Mouse (Mus musculus): ENCODE measurements around the gene Trpv1. TPM values are rescaled to one million over a fixed set of nuclear protein-coding genes. Genes with fewer than 3 reads are reported as not detected.

Trpv1 gene
- polyA plus RNA-seq, 1 experiment from 2014 or later: not detected

DNA sequence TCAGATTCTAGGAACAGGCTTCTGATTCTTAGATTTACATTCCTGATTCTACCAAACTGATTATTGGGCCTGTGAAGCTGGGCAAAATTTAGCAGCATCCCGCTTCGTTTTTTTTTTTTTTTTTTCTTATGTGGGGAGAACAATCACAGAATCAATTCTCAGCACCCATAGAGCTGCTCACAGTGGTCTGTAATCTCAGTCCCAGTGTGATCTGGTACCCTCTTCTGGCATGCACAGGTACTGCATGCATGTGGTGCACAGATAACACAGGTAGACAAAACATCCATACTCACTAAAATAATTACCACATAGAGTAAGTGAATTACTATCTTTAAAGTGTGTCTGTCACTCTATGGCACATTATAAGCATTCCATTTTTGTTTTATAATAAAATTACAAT, 26.5 kb upstream of the Trpv1 start:
- 0 out of 2 replicates have a peak, but pooled peaks cover 2% of the 10 kb centered on the region for H3K27me3 ChIP-seq (ENCODE audit: insufficient read depth, poor library complexity, severe bottlenecking)
- no peaks in the 10 kb centered on the region for H3K9me3 ChIP-seq
- no peak overlapping the region for H3K27ac ChIP-seq
- DNase-seq (ENCODE audit: low spot score): no peak
- no peaks in the 10 kb centered on the region for H3K4me1 ChIP-seq (replicated peaks)
- WGBS: 87% methylated on average over 2 of the region's 2 CpGs
- no peaks in the 10 kb centered on the region for H3K36me3 ChIP-seq
- H3K4me3 ChIP-seq: no peak overlapping the region

DNA sequence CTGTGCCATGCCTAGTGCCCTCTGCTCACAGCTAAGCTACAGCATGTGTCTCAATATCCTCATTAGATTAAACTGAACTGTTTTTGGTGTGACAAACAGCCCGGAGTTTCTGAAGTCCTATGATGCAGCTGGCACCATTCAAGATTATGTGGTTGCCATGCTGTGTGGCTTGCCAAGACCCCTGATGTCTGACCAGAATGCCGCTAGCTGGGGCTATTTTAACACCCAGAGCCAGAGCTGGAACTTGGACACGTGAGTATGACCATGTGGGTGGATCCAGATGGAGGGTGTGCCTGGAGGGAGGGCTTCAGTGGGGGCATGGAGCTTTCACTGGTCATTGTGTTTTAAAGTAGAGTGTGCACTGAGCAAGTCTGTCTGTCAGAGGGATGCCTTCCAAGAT, 20.1 kb upstream of the Trpv1 start:
- H3K27me3 ChIP-seq (ENCODE audit: insufficient read depth, poor library complexity, severe bottlenecking): no peaks in the 10 kb centered on the region
- 82% methylated on average over 3 of the region's 3 CpGs for WGBS
- DNase-seq (ENCODE audit: low spot score): no peak
- no peaks in the 10 kb centered on the region for H3K9me3 ChIP-seq
- H3K4me1 ChIP-seq (replicated peaks): no peaks in the 10 kb centered on the region
- H3K36me3 ChIP-seq: no peaks in the 10 kb centered on the region
- no peak overlapping the region for H3K27ac ChIP-seq
- H3K4me3 ChIP-seq: no peak overlapping the region

DNA sequence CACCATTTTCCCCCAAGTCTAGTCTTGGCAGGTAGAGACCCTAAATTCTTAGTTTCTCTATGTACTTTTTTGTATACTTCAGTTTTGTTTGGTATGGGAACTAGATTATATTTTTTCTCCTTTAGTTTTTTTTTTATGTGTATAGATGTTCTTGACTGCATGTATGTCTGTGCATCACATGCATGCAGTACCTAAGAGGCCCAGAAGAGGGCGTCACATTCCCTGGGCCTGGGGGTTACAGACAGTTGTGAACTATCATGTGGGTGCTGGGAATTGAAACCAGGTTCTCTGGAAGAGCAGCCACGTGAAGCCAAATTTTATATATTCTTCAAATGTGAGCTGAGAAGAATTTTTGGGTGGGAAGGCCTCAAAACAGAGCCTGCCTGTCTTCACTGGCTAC, 14.4 kb upstream of the Trpv1 start:
- 56% methylated on average over 2 of the region's 2 CpGs for WGBS
- H3K4me3 ChIP-seq: no peak overlapping the region
- no peak for DNase-seq (ENCODE audit: low spot score)
- H3K27ac ChIP-seq: no peak overlapping the region
- no peaks in the 10 kb centered on the region for H3K27me3 ChIP-seq (ENCODE audit: insufficient read depth, poor library complexity, severe bottlenecking)
- no peaks in the 10 kb centered on the region for H3K4me1 ChIP-seq (replicated peaks)
- no peaks in the 10 kb centered on the region for H3K36me3 ChIP-seq
- no peaks in the 10 kb centered on the region for H3K9me3 ChIP-seq

DNA sequence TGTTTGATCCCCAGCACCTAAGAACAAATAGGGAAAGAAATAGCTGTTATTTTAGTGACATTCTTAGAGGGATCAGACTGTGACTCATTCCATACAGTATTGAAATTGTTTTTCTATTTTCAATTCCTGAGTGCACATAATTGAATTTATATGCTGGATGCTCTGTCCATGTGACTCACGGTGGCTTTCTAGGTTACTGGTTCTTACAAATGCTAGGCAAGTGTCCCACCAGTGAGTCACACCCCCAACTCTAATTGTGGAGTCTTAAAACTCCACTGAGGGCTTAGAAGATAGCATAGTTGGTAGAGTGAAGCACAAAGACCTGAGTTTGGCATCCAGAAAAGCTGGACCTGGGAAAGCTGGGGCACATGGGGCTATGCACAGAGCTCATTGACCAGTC, 13.4 kb upstream of the Trpv1 start:
- no peaks in the 10 kb centered on the region for H3K4me1 ChIP-seq (replicated peaks)
- H3K36me3 ChIP-seq: no peaks in the 10 kb centered on the region
- H3K9me3 ChIP-seq: no peaks in the 10 kb centered on the region
- 90% methylated on average over 1 of the region's 1 CpGs for WGBS
- DNase-seq (ENCODE audit: low spot score): no peak
- no peak overlapping the region for H3K4me3 ChIP-seq
- no peak overlapping the region for H3K27ac ChIP-seq
- no peaks in the 10 kb centered on the region for H3K27me3 ChIP-seq (ENCODE audit: insufficient read depth, poor library complexity, severe bottlenecking)

DNA sequence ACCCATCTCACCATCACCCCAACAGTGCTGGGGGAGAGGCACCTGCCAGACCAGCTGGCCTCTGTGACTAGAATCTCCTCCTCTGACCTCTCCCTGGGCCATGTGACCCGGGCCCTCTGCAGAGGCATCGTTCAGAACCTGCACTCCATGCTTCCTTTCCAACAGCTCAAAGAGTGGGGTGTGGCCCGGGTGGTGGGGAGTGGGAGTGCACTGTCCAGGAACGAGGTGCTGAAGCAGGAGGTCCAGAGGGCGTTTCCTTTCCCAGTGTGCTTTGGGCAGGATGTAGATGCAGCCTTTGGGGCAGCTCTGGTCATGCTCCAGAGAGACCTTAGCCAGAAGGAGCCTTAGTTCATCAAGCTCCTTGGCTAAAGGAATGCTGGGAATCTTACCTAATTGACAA, 11.2 kb upstream of the Trpv1 start:
- no peak overlapping the region for H3K27ac ChIP-seq
- H3K27me3 ChIP-seq (ENCODE audit: insufficient read depth, poor library complexity, severe bottlenecking): no peaks in the 10 kb centered on the region
- H3K4me3 ChIP-seq: no peak overlapping the region
- 49% methylated on average over 5 of the region's 5 CpGs for WGBS
- DNase-seq (ENCODE audit: low spot score): no peak
- H3K36me3 ChIP-seq: no peaks in the 10 kb centered on the region
- H3K9me3 ChIP-seq: no peaks in the 10 kb centered on the region
- no peaks in the 10 kb centered on the region for H3K4me1 ChIP-seq (replicated peaks)

DNA sequence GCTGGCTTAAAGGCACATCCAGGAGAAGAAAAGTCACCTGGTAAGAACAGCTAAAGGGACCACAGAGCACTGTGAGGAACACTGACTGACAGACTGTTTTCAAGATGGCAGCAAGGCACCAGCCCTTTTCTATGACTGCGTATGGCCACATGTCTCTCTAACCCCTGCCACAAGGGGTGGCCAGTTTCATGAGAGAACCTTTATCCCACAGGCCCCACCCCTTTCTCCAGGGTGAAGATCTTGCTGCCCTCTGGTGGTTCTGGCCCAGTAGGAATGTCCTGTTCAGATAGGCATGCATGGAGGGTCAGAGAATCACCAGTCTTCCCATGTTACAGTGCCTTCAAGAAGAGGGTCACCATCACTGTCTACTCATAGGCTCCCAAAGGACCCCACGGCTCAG, 10.1 kb upstream of the Trpv1 start:
- H3K27me3 ChIP-seq (ENCODE audit: insufficient read depth, poor library complexity, severe bottlenecking): no peaks in the 10 kb centered on the region
- no peaks in the 10 kb centered on the region for H3K36me3 ChIP-seq
- WGBS: 75% methylated on average over 2 of the region's 2 CpGs
- H3K9me3 ChIP-seq: peaks cover 3% of the 10 kb centered on the region; the same call in 1 of the 2 replicates
- H3K27ac ChIP-seq: no peak overlapping the region
- H3K4me1 ChIP-seq (replicated peaks): no peaks in the 10 kb centered on the region
- DNase-seq (ENCODE audit: low spot score): no peak
- H3K4me3 ChIP-seq: no peak overlapping the region

DNA sequence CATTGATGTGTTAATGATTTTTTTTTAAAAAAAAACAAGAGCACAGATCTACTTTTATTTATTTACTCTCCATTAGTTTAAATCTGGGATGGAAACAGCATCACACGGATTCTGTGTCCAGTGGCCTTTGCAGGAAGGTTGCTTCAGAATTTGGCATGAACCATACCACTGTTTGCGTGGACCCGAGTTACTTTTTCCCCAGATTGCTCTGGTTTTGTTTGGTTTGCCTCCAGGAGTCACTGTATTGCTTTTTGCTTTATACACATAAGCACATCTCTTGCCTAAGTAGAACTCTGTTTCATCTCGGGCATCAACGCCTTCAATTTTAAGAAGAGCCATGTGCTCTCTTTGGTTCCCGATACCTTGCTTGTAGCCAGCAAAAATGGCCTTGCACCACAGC, 8.2 kb upstream of the Trpv1 start:
- no peaks in the 10 kb centered on the region for H3K4me1 ChIP-seq (replicated peaks)
- no peaks in the 10 kb centered on the region for H3K36me3 ChIP-seq
- no peak overlapping the region for H3K27ac ChIP-seq
- DNase-seq (ENCODE audit: low spot score): no peak
- H3K4me3 ChIP-seq: no peak overlapping the region
- H3K9me3 ChIP-seq: peaks cover 6% of the 10 kb centered on the region; the same call in 1 of the 2 replicates
- no peaks in the 10 kb centered on the region for H3K27me3 ChIP-seq (ENCODE audit: insufficient read depth, poor library complexity, severe bottlenecking)
- WGBS: 89% methylated on average over 6 of the region's 6 CpGs

DNA sequence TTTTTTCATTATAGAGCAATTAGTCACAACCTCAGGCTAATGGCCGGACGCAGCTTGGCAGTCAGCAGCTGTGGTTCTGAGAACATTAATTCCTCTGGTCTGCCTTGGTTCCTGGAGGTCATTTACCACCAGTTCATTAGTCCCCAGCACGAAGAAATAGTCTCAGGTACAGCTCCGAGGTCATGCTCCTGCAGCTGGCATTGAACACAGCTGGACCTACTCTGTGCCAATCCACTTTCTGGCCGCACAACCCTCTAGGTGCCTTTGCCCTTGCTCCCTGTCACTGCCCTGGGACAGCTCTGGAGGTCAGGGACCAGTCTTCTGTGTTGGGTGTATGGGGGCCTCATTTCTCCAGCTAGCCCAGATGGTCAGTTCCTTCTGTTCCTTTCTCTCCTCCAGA, 5.2 kb upstream of the Trpv1 start:
- Histone ChIP-seq H3K27ac (no peak overlapping the region), H3K27me3 (ENCODE audit: insufficient read depth, poor library complexity, severe bottlenecking) (no peaks in the 10 kb centered on the region), H3K36me3 (no peaks in the 10 kb centered on the region), H3K4me1 (replicated peaks) (no peaks in the 10 kb centered on the region), H3K4me3 (no peak overlapping the region), H3K9me3 (peaks cover 6% of the 10 kb centered on the region; the same call in 1 of the 2 replicates)
- no peak for DNase-seq (ENCODE audit: low spot score)
- WGBS: 84% methylated on average over 5 of the region's 5 CpGs

DNA sequence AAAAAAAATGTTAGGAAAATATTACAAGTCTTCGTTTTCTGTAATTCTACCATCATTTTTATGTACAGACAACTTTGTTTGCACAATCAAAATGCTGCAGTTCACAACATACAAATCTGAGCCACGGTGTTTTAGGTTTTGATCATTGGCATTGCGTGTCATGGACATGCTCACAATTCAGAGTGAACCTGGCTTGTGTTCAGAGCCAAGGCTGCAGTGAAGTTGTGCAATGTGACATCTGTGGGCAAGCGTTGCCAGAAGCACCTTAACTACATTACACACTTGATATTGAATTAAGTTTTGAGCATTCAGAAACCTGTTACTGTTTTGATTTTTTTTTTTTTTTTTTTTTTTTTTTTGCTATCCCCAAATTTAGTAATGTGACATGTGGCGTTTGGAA, 4.0 kb upstream of the Trpv1 start:
- Histone ChIP-seq H3K27ac (no peak overlapping the region), H3K9me3 (peaks cover 6% of the 10 kb centered on the region; the same call in 1 of the 2 replicates), H3K4me1 (replicated peaks) (no peaks in the 10 kb centered on the region), H3K27me3 (ENCODE audit: insufficient read depth, poor library complexity, severe bottlenecking) (no peaks in the 10 kb centered on the region), H3K36me3 (no peaks in the 10 kb centered on the region), H3K4me3 (no peak overlapping the region)
- no peak for DNase-seq (ENCODE audit: low spot score)
- 90% methylated on average over 5 of the region's 5 CpGs for WGBS

DNA sequence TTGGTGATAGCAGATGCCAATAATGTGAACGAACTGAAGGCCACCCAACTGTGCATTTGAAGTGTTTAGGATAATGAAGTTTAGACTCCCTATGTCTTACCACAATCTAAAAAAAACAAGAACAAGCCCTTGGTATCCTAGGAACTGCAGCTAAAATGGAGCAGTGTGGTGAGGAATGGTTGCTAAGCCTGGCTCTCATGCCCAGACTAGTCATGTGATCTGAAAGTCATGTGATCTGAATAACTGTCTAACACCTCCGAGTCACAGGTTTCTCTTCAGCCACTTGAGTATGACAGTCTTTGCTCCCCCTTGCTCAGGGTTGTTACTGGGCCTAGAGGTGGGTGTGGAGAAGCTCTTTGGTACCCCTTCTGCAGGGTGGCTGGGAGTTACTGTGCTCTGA, 1.6 kb upstream of the Trpv1 start:
- Histone ChIP-seq H3K27ac (no peak overlapping the region), H3K9me3 (peaks cover 6% of the 10 kb centered on the region; the same call in 1 of the 2 replicates), H3K4me1 (replicated peaks) (0 out of 2 replicates have a peak, but pooled peaks cover 3% of the 10 kb centered on the region), H3K4me3 (no peak overlapping the region), H3K27me3 (ENCODE audit: insufficient read depth, poor library complexity, severe bottlenecking) (no peaks in the 10 kb centered on the region), H3K36me3 (no peaks in the 10 kb centered on the region)
- no peak for DNase-seq (ENCODE audit: low spot score)
- WGBS: 71% methylated on average over 2 of the region's 2 CpGs

DNA sequence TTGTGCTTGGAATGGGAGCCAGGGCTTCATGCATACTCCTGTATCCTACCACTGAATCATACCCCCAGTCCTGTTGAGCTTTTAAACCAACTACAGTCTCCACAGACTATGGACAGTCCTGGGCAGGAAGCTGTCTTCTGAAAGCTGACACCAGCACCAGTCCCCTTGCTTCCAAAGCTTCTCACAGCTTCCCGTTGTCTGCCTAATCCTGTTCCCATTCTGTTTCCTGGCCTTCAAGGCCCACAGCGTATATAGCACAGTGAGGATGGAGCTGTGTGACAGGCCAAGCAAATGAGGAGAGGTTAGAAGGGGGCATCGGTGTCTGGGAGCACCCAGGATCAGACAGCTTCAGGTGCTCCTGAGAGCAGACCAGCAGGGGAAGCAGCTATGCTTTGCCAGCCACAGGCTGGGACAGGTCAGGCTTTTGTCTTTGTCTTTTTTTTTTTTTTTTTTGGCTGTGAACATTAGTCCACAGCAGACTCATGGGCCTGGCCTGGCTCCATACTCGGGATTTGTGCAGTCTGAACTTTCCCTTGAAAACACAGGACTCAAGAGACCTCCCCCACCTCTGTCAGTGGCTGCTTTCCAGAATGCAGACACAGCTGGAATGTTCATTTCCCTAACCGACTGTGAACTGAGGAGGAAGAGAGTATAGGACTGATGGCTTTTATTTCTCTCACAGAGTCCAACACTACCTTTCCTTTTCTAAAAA, 2.1 kb downstream of the Trpv1 start:
- Histone ChIP-seq H3K9me3 (no peaks in the 10 kb centered on the region), H3K4me1 (replicated peaks) (0 out of 2 replicates have a peak, but pooled peaks cover 3% of the 10 kb centered on the region), H3K27ac (no peak overlapping the region), H3K27me3 (ENCODE audit: insufficient read depth, poor library complexity, severe bottlenecking) (no peaks in the 10 kb centered on the region), H3K36me3 (no peaks in the 10 kb centered on the region), H3K4me3 (no peak overlapping the region)
- 55% methylated on average over 5 of the region's 5 CpGs for WGBS
- DNase-seq (ENCODE audit: low spot score): no peak

DNA sequence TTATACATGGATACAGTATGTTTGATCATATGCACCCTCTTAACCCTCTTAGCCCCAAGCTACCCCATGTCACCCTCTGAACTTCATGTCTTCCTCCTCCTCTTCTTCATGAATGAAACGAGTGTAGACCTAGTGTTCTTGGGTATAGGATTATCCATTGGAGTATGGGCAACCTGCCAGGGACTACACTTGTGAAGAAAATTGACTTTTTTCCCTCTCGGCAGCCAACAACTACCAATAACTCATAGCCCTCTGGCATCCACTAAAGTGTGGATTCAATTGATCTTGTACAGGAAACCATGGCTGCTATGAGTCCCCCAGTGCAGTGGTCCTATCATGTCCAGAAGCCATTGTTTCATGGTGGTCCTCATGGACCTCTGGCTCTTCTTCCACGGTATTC, 2.6 kb downstream of the Trpv1 start:
- no peak overlapping the region for H3K27ac ChIP-seq
- DNase-seq (ENCODE audit: low spot score): no peak
- H3K9me3 ChIP-seq: no peaks in the 10 kb centered on the region
- H3K27me3 ChIP-seq (ENCODE audit: insufficient read depth, poor library complexity, severe bottlenecking): no peaks in the 10 kb centered on the region
- H3K36me3 ChIP-seq: no peaks in the 10 kb centered on the region
- WGBS: 82% methylated on average over 3 of the region's 3 CpGs
- H3K4me3 ChIP-seq: no peak overlapping the region
- H3K4me1 ChIP-seq (replicated peaks): 0 out of 2 replicates have a peak, but pooled peaks cover 3% of the 10 kb centered on the region

DNA sequence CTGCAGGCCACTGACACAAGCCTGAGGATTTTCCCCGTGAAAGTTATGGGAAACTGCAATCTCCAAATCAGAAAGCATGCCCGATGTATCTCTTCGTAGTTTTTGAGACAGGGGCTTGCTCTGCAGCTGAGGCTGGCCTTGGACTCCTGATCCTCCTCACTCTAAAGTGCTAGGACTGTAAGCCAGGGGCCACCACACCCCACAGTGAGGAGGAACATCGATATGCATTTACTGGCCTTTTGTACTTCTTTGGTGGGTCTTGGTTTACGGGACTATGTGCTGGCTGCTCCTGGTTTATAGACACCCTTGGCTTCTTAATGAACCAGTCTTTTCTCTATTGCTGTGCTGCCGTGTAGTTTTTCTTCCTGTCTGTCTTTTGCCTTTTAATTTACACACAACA, 8.1 kb downstream of the Trpv1 start:
- Histone ChIP-seq H3K27ac (no peak overlapping the region), H3K27me3 (ENCODE audit: insufficient read depth, poor library complexity, severe bottlenecking) (no peaks in the 10 kb centered on the region), H3K4me1 (replicated peaks) (no peaks in the 10 kb centered on the region), H3K4me3 (no peak overlapping the region), H3K36me3 (no peaks in the 10 kb centered on the region), H3K9me3 (no peaks in the 10 kb centered on the region)
- DNase-seq (ENCODE audit: low spot score): no peak
- 92% methylated on average over 6 of the region's 6 CpGs for WGBS

DNA sequence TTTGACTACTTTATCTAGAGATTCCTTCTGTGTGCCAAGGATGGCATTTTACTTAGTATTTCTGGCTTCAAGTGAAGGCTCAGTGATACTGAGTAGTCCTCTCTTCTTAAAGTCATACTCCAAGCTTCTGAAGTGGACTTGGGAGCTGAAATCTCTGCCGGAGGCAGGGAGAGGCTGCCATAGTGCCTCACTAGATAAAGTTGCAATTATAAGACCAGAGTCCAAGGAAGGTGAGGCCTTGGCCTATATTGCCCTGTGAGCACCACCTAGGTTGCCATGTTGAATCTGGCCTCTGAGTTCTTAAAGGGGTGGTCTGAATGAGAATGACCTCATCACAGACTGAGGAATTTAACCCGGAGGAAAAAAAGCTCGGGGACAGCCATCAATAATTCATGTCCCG, 8.7 kb downstream of the Trpv1 start:
- no peak for DNase-seq (ENCODE audit: low spot score)
- H3K9me3 ChIP-seq: no peaks in the 10 kb centered on the region
- WGBS: 95% methylated on average over 4 of the region's 4 CpGs

More for the DNA sequence above, 8.7 kb downstream of the Trpv1 start:
- no peak overlapping the region for H3K4me3 ChIP-seq
- no peaks in the 10 kb centered on the region for H3K4me1 ChIP-seq (replicated peaks)
- H3K36me3 ChIP-seq: no peaks in the 10 kb centered on the region
- no peaks in the 10 kb centered on the region for H3K27me3 ChIP-seq (ENCODE audit: insufficient read depth, poor library complexity, severe bottlenecking)
- no peak overlapping the region for H3K27ac ChIP-seq
